Mouse (Mus musculus) heart, postnatal 0 days (tissue): ENCODE results near the gene Col8a2.

Experiments used
- CTCF ChIP-seq: IDR thresholded peaks from 2 replicates; pipeline ENCODE4 v1.5.1; 2016; ENCODE audit warnings: antibody characterized with exemption, control low read depth, low read depth
- EP300 ChIP-seq: IDR thresholded peaks from 2 replicates; pipeline ENCODE4 v1.6.1; 2016; ENCODE audit warnings: antibody characterized with exemption, low read depth

- TF ChIP-seq CTCF (no peak), EP300 (no peak)
These were observed 23.8 kb downstream of the Col8a2 start for GRCm38 (mm10) chr4:126310344-126310743.
